Mouse (Mus musculus): ENCODE results near the gene Vmn2r58. TPM values are rescaled to one million over a fixed set of nuclear protein-coding genes. Genes with fewer than 3 reads are reported as not detected.
"Not testable (repeated sequence)": the region's sequence is repeated elsewhere in the genome, so short reads cannot be mapped to it uniquely, and the experiment has no call there.

Gene Vmn2r58
- not detected in 2 replicates for polyA plus RNA-seq (2015; fragmentation: Nextera tagmentation; extraction: Ambion mirVana)

DNA sequence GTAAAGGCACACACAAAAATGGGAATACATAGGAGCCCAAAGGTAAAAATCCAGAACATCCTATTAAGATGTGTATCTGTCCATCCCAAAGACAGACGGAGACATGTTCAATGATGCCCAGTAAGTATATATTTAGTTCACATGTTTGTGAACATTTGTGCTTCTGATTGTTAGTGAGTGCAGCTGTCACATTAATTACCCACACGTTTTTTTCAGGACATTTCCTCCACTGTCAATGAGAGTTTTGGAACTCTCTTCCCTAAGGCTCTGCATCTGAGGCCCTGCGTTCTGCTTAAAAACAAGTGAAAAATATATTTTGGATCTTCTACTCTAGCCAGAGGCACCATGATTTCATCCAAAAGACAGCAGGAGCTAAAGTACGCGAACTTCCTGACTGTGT is at the start of gene Vmn2r58:
TSS of gene Vmn2r58 (minus strand) at position 101 of the 400 bp plus-strand sequence.
- ATAC-seq (ENCODE audit: low FRiP score); H3K4me2 ChIP-seq; H3K36me3 ChIP-seq; H3K4me1 ChIP-seq; H3K27me3 ChIP-seq (replicated peaks); H3K27ac ChIP-seq (replicated peaks); H3K4me3 ChIP-seq (replicated peaks); H3K9ac ChIP-seq (replicated peaks); H3K9me3 ChIP-seq (replicated peaks): not testable (repeated sequence)
- 75% methylated on average over 5 of the region's 5 CpGs for WGBS

Other genes with a start within 250 kb of the Vmn2r58 start
- 21.9 and 24.0 TPM in 2 replicates for gene Zfp788, start 239.5 kb downstream of the Vmn2r58 start, polyA plus RNA-seq (2015; fragmentation: Nextera tagmentation; extraction: Ambion mirVana)
- gene Vmn2r59, start 186.3 kb upstream of the Vmn2r58 start, polyA plus RNA-seq (2015; fragmentation: Nextera tagmentation; extraction: Ambion mirVana) = not detected in 2 replicates
- 0.01 TPM in 1 of 2 replicates, not detected in the other for gene Vmn2r60, start 235.1 kb upstream of the Vmn2r58 start, polyA plus RNA-seq (2015; fragmentation: Nextera tagmentation; extraction: Ambion mirVana)